Mouse (Mus musculus) mature B cell (primary cell): ENCODE measurements around the gene Neurod6.

ENCODE experiments used
- in situ Hi-C: fragments of 300-500 bp; cut with MboI; formaldehyde crosslinking; loops from 2 replicates; pipeline ENCODE4 v1.14.3; 2019

Neurod6 gene

DNA sequence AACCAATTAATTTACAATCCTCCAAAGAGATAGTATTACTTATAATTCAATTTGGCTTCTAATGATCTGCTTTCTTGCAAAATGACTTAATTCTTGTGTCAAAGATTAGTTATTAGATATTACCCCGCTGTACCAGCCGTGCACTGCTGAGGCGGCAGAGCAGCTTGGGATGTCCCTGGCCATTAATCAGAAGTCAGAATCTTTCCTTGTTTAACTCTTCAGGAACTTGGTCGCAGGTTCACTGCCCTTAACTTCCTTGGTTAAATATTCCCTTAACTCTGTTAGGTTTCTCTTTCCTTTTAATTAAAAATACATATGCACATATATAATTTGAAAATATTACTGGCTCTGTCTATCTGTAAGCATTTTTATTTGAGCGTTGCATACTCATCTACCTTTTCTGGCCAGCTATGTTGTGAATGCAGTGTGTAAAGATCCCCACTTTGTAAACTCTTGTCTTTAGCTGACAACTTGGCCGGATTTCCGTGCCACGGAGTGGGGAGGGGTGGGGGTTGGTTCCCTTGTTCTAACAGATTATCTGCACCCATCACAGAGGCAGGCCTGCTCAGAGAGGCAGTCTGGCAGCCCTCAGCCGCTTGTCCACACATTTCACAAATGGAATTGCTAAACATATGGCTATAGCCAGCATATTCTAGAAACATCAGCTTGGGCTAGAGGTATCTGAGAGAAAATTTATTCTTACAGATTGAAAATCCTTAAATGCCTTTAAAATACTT, 34.1 kb downstream of the Neurod6 start:
- in situ Hi-C loops: no loop called here

DNA sequence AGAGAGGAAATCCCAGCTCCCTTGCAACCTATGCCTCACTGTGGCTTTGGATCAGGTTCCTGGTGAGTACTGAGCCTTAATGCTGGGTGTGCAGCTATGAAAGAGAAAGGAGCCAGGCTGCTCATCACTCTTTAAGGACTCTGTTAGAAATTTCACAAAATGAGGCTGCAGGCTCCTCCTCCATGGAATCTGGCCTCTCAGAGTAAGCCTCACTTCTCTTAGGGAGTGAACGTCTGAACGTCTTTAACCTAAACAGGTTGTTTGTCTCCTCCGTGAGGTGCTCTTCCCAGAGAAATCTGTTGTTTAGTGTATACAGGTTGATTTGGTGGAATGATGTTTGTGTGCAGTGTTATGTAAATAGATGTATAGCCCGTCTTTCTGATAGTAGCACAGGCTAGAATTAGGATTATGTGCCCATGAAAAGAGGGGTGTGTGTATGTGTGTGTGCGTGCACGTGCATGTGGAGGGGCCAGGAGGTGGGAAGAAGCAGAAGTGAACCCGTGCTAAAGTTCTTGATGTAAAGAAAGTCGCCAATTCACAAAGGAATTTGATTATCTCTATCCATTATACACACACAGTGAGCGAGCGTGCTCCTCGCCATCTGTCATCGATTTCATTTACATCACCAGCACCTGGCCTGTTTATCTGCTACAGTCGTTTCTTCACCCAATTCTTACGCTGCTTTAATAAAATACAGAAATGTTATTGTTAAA, 34.8 kb downstream of the Neurod6 start:
- in situ Hi-C loops: no loop called here

DNA sequence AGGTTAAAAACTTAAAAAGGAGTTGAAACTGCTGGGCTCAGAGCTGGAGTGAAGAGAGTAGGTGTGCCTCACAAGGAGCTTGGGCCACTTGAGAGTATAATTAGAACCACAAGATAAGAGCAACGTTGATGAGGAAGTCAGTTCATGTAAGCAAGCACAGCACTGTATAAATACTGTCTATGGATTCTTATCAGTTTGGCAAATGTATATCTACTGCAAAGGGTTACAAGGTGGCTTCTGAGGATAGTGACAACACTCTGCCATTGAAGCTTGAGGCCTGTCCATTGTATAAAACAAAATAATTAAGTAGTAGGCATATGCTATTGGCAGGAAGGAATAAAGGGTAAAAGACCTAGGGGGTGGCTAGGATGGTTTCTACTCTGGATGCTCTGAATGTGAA, 46.4 kb downstream of the Neurod6 start:
- in situ Hi-C loops: no loop called here
